Comparison of ENCODE assay signal across 8 mouse cellular contexts in the genomic region with DNA sequence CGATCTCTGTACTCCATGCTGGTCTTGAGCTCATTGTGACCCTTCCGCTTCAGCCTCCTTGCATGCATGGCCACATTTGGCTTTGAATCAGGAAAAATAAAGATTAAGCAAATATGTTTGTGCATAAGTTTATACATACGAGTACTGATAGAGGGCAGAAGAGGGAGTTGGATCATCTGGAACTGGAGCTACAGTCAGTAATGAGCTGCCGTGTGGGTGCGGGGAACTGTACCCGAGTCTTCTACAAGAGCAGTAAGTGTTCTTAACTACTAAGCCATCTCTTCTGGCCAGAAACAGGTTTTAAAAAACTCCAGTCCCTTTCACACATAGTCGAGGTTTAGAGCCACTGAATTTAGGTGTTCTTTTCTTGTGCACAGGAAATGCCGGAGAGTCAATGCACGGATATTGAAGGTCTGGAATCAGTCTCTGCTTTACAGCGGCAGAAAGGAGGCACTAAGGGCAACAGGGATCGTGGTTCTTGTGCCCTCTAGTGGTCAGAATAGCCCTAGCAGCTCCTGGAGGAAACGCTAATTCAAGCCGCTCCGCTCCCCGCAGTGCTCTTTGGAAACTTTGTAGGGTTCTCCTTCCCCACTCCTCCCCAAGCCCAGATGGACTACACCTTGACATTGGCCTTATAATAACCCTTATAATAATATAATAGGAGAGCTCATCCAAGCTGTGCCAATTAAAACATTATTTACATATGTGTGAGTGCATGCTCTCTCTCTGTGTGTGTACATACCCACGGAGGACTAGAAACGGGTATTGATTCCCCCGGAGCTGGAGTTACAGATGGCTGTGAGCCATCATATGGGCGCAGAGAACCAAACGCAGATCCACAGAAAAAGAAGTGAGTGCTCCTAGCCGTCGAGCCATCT. TPM values are rescaled to one million over a fixed set of nuclear protein-coding genes. Genes with fewer than 3 reads are reported as not detected.
A peak's percentile ranks its signal among the peaks of the same experiment; 100 is the strongest.
DNase-seq lines count a peak whose midpoint lies in the region; TF ChIP-seq lines count a peak whose summit lies in the region.

No protein-coding gene starts in this region.

- H3K9me3 ChIP-seq in megakaryocyte, embryonic 14.5 days = 0 out of 2 replicates have a peak, but pooled peaks cover 8% of the 10 kb centered on the region

- H3K4me1 ChIP-seq in thymus, adult 2 months (replicated peaks; ENCODE audit: control insufficient read depth, insufficient read depth, low read length) = no peaks in the 10 kb centered on the region
- H3K4me1 ChIP-seq in cortical plate, adult 2 months (ENCODE audit: control insufficient read depth, insufficient read depth, low read length) = no peaks in the 10 kb centered on the region
- peaks cover 36% of the 10 kb centered on the region for H3K4me1 ChIP-seq in megakaryocyte, embryonic 14.5 days

- H3K27ac ChIP-seq in thymus, adult 2 months (ENCODE audit: control insufficient read depth, insufficient read depth, low read length) = no peak overlapping the region
- H3K27ac ChIP-seq in cortical plate, adult 2 months (ENCODE audit: insufficient read depth, low read length) = no peak overlapping the region
- H3K27ac ChIP-seq in left cerebral cortex, adult 2 months = no peak overlapping the region

- peak; percentile 75 for DNase-seq in thymus, adult 2 months
- DNase-seq in thymus, adult 18-20 months = no peak
- DNase-seq in gastrocnemius, postnatal 10 days = peak; percentile 68
- peak; percentile 62 for DNase-seq in hindlimb bud, embryonic 11.5 days (ENCODE audit: extremely low spot score, low read depth, low spot score)
- DNase-seq in left cerebral cortex, adult 2 months (ENCODE audit: extremely low spot score in 1 of 2, low spot score in 2 of 2) = peak; percentile 68 to 77
- peak; percentile 74 to 82 for DNase-seq in right cerebral cortex, postnatal 10 days (ENCODE audit: low spot score in 2 of 2)

- intact Hi-C loops in left cerebral cortex, adult 2 months (cut with DNase I) = loop anchor here (2.0 kb wide), 3 partner anchors 38 to 72 kb away; no protein-coding TSS in a partner anchor

- H3K27me3 ChIP-seq in thymus, adult 2 months (ENCODE audit: control insufficient read depth, insufficient read depth, low read length) = no peaks in the 10 kb centered on the region
- H3K27me3 ChIP-seq in megakaryocyte, embryonic 14.5 days (replicated peaks) = peaks cover 11% of the 10 kb centered on the region

- no peak for TF ChIP-seq POLR2A in thymus, adult 2 months (IDR thresholded peaks at IDR 0.05; ENCODE audit: control insufficient read depth, extremely low read depth, insufficient read depth, low read length, poor library complexity)
- TF ChIP-seq POLR2A in cortical plate, adult 2 months (IDR thresholded peaks at IDR 0.05; ENCODE audit: extremely low read depth, insufficient read depth, low read length) = no peak

- TF ChIP-seq CTCF in thymus, adult 2 months (IDR thresholded peaks at IDR 0.05; ENCODE audit: borderline replicate concordance, control insufficient read depth, extremely low read depth, insufficient read depth, low read length, poor library complexity) = no peak; the same call in 1 of the 2 replicates
- peak; percentile 92 for TF ChIP-seq CTCF in cortical plate, adult 2 months (IDR thresholded peaks at IDR 0.05; ENCODE audit: extremely low read depth, insufficient read depth, low read length)
- TF ChIP-seq CTCF in left cerebral cortex, adult 2 months (IDR thresholded peaks at IDR 0.05) = peak; percentile 89

- no peaks in the 10 kb centered on the region for H3K36me3 ChIP-seq in thymus, adult 2 months (ENCODE audit: control insufficient read depth, insufficient read depth, low read length)
- no peaks in the 10 kb centered on the region for H3K36me3 ChIP-seq in megakaryocyte, embryonic 14.5 days (replicated peaks; ENCODE audit: low read length)

- WGBS in thymus, adult 2 months = 23% methylated on average over 22 of the region's 22 CpGs

- H3K4me3 ChIP-seq in thymus, adult 2 months (ENCODE audit: control insufficient read depth, insufficient read depth, low read length) = no peak overlapping the region
- no peak overlapping the region for H3K4me3 ChIP-seq in cortical plate, adult 2 months (ENCODE audit: insufficient read depth, low read length)
- peak overlapping the region; percentile 35 for H3K4me3 ChIP-seq in left cerebral cortex, adult 2 months
- peak overlapping the region; percentile 64 for H3K4me3 ChIP-seq in megakaryocyte, embryonic 14.5 days (replicated peaks)

RNA-seq across cellular contexts. Expression of a gene that starts 21.4 kb away (rescaled TPM):
- polyA plus RNA-seq in thymus, adult 2 months (2012; rRNA removed) = 681 and 790 TPM in 2 replicates
- polyA plus RNA-seq in cortical plate, adult 2 months (2012; rRNA removed) = 183 and 188 TPM in 2 replicates
- total RNA-seq in gastrocnemius, postnatal 10 days (2021) = 10 to 100 TPM; 35.0 to 35.8 TPM
- 100 to 1,000 TPM; 107 to 118 TPM for total RNA-seq in left cerebral cortex, adult 2 months (2021)
- polyA plus RNA-seq in megakaryocyte, embryonic 14.5 days (2012; ENCODE audit: insufficient read depth, low replicate concordance) = 122 and 287 TPM in 2 replicates

RNA-seq across cellular contexts. Expression of a gene that starts 50.3 kb away (rescaled TPM):
- polyA plus RNA-seq in thymus, adult 2 months (2012; rRNA removed) = 18.7 and 21.2 TPM in 2 replicates
- polyA plus RNA-seq in cortical plate, adult 2 months (2012; rRNA removed) = 1,195 and 1,252 TPM in 2 replicates
- 100 to 1,000 TPM; 303 to 352 TPM for total RNA-seq in gastrocnemius, postnatal 10 days (2021)
- total RNA-seq in left cerebral cortex, adult 2 months (2021) = 100 to 1,000 TPM; 737 to 759 TPM
- polyA plus RNA-seq in megakaryocyte, embryonic 14.5 days (2012; ENCODE audit: insufficient read depth, low replicate concordance) = 8.8 and 28.4 TPM in 2 replicates

Comparison
In these comparisons a context has a peak if more than half of its experiments do, and no peak if none do; other contexts are left out.
1. DNase-seq: peak in thymus, adult 2 months (single experiment), gastrocnemius, postnatal 10 days (single experiment), hindlimb bud, embryonic 11.5 days (single experiment), left cerebral cortex, adult 2 months (2 of 2) and right cerebral cortex, postnatal 10 days (2 of 2); none in thymus, adult 18-20 months (0 of 2).
2. H3K4me3 ChIP-seq: peak in left cerebral cortex, adult 2 months (single experiment) and megakaryocyte, embryonic 14.5 days (single experiment); none in thymus, adult 2 months (single experiment) and cortical plate, adult 2 months (single experiment).
3. RNA of a gene that starts 50.3 kb away (polyA plus RNA-seq): 1,195 to 1,252 TPM in cortical plate, adult 2 months; 8.8 to 28.4 TPM in megakaryocyte, embryonic 14.5 days and 18.7 to 21.2 TPM in thymus, adult 2 months; every median in the first group is over 10 times any median in the second.